Mouse (Mus musculus): Measurements from ENCODE around the gene Fbxo33. TPM values are rescaled to one million over a fixed set of nuclear protein-coding genes. Genes with fewer than 3 reads are reported as not detected.

Gene Fbxo33
- polyA plus RNA-seq, 1 experiment from 2014 or later = 10.4 TPM

DNA sequence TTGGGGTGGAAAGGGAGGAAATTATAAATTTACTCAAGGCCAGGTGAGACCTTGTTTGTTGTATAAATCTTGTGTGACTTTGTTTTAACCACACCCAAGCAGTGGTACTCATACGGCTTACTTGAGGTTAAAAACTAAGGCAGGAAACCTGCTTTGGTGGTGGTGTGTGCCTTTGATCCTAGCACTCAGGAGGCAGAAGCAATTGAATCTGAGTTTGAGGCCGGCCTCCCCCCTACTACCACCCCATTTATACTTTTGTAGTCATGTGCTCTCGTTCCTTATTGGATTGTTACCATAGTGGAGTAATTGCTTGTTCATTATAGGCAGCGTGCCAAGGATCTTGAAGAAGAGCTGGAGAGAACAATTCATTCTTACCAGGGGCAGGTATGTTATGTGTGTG lies 49.6 kb downstream of the Fbxo33 start:
- H3K36me3 ChIP-seq (ENCODE audit: insufficient read depth) = peaks cover 59% of the 10 kb centered on the region
- H3K4me1 ChIP-seq (ENCODE audit: insufficient read depth) = no peaks in the 10 kb centered on the region
- no peak overlapping the region for H3K4me2 ChIP-seq
- no peak for DNase-seq
- H3K9ac ChIP-seq = no peak overlapping the region
- H3K27ac ChIP-seq (ENCODE audit: low read depth) = no peak overlapping the region
- no peaks in the 10 kb centered on the region for H3K27me3 ChIP-seq (ENCODE audit: insufficient read depth, low read length)
- TF ChIP-seq CTCF (IDR thresholded peaks at IDR 0.05; ENCODE audit: low read depth) = no peak
- no peak overlapping the region for H3K4me3 ChIP-seq (ENCODE audit: low read depth, low read length)
- no peak for ATAC-seq (ENCODE audit: insufficient read depth)
- WGBS = 84% methylated on average over 4 of the region's 4 CpGs
- no peaks in the 10 kb centered on the region for H3K9me3 ChIP-seq (ENCODE audit: low read depth, low read length)

DNA sequence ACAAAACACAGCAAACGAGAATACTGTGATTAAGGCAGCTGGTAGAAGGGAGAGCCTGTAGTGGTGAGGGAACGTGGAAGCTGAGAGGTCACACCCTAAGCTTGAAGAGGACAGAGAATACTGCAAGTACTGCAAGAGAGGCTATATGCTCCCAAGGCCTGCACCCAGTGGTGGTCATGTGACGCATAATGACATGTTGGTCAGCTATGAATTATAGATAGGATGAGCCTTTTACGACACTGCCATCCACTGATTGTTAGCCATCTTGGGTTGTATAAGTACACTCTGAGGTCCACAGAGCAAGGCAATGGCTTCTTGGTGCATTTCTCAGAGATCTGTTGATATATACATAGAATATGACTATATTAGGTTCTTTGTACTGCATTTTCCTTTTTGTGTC lies 53.0 kb downstream of the Fbxo33 start:
- Histone ChIP-seq H3K4me2 (no peak overlapping the region), H3K36me3 (ENCODE audit: insufficient read depth) (peaks cover 73% of the 10 kb centered on the region), H3K9ac (no peak overlapping the region), H3K27ac (ENCODE audit: low read depth) (no peak overlapping the region), H3K4me1 (ENCODE audit: insufficient read depth) (no peaks in the 10 kb centered on the region), H3K4me3 (ENCODE audit: low read depth, low read length) (no peak overlapping the region), H3K27me3 (ENCODE audit: insufficient read depth, low read length) (no peaks in the 10 kb centered on the region), H3K9me3 (ENCODE audit: low read depth, low read length) (no peaks in the 10 kb centered on the region)
- ATAC-seq (ENCODE audit: insufficient read depth) = no peak
- DNase-seq = no peak
- 89% methylated on average over 4 of the region's 4 CpGs for WGBS
- no peak for TF ChIP-seq CTCF (IDR thresholded peaks at IDR 0.05; ENCODE audit: low read depth)

DNA sequence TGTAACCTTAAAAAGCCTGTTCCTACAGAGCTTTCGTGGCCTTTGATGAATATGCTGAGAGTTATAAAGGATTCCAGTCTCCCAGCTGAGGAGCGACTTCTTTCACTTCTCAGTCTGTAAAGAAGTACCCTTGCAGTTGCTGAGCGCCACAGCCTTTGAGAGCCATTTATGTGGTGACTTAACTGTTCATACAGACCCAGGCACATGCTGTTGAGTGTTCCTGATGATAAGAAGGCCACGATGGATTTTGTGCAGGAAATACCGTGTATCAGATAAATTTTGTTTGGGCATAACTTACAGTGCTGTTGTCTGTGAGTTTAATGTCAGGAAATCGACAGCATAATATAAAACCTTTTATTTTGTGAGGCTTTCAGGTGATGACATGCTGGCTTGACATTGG lies 55.0 kb downstream of the Fbxo33 start:
- Histone ChIP-seq H3K4me1 (ENCODE audit: insufficient read depth) (no peaks in the 10 kb centered on the region), H3K27ac (ENCODE audit: low read depth) (no peak overlapping the region), H3K4me2 (no peak overlapping the region), H3K9ac (no peak overlapping the region), H3K4me3 (ENCODE audit: low read depth, low read length) (no peak overlapping the region), H3K36me3 (ENCODE audit: insufficient read depth) (peaks cover 71% of the 10 kb centered on the region), H3K9me3 (ENCODE audit: low read depth, low read length) (no peaks in the 10 kb centered on the region), H3K27me3 (ENCODE audit: insufficient read depth, low read length) (no peaks in the 10 kb centered on the region)
- 80% methylated on average over 6 of the region's 6 CpGs for WGBS
- no peak for ATAC-seq (ENCODE audit: insufficient read depth)
- DNase-seq = no peak
- TF ChIP-seq CTCF (IDR thresholded peaks at IDR 0.05; ENCODE audit: low read depth) = no peak

DNA sequence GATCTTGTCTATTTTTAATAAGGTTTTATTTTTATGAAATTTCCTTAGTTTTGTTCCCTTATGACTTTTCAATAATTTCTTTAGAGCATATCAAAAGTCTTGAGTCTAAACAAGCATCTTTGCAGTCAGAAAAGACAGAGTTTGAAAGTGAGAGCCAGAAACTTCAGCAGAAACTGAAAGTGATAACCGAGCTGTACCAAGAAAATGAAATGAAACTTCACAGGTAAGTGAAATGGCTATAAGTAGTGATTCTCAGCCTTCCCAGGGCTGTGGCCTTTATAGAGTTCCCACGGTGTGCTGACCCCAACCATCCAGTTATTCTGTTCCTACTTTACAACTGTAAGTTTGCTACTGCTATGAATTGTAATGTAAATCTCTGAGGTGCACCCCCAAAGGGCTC lies 56.7 kb downstream of the Fbxo33 start:
- Histone ChIP-seq H3K27ac (ENCODE audit: low read depth) (no peak overlapping the region), H3K9me3 (ENCODE audit: low read depth, low read length) (no peaks in the 10 kb centered on the region), H3K9ac (no peak overlapping the region), H3K4me2 (no peak overlapping the region), H3K4me3 (ENCODE audit: low read depth, low read length) (no peak overlapping the region), H3K27me3 (ENCODE audit: insufficient read depth, low read length) (no peaks in the 10 kb centered on the region), H3K4me1 (ENCODE audit: insufficient read depth) (no peaks in the 10 kb centered on the region), H3K36me3 (ENCODE audit: insufficient read depth) (peaks cover 73% of the 10 kb centered on the region)
- ATAC-seq (ENCODE audit: insufficient read depth) (no peak), DNase-seq (no peak)
- TF ChIP-seq CTCF (IDR thresholded peaks at IDR 0.05; ENCODE audit: low read depth) = no peak
- WGBS = 87% methylated on average over 2 of the region's 2 CpGs

DNA sequence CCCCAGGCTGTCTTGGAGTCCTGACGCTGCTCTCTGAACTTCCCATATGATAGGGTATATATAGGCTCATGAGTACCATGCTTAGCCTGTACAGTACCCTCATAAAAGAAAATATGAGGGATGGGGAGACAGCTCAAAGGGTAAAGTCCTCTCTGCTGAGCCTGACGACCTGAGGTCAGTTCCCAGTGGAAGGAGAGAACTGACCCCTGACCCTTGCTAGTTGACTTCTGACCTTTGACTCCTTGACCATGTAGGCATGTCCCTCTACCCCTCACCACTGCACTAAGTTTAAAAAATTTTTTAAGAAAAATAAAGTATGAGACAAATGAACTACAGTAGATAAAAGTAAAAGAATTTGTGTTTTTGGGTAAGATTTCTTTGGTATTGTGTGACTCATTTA lies 58.4 kb downstream of the Fbxo33 start:
- TF ChIP-seq CTCF (IDR thresholded peaks at IDR 0.05; ENCODE audit: low read depth) = no peak
- no peak for ATAC-seq (ENCODE audit: insufficient read depth)
- peaks cover 81% of the 10 kb centered on the region for H3K36me3 ChIP-seq (ENCODE audit: insufficient read depth)
- WGBS = 53% methylated on average over 2 of the region's 2 CpGs
- no peaks in the 10 kb centered on the region for H3K4me1 ChIP-seq (ENCODE audit: insufficient read depth)
- no peaks in the 10 kb centered on the region for H3K27me3 ChIP-seq (ENCODE audit: insufficient read depth, low read length)
- H3K27ac ChIP-seq (ENCODE audit: low read depth) = no peak overlapping the region
- no peaks in the 10 kb centered on the region for H3K9me3 ChIP-seq (ENCODE audit: low read depth, low read length)
- H3K4me2 ChIP-seq = no peak overlapping the region
- no peak overlapping the region for H3K9ac ChIP-seq
- no peak overlapping the region for H3K4me3 ChIP-seq (ENCODE audit: low read depth, low read length)
- DNase-seq = no peak

Small RNA genes within 50 kb of the gene (microRNA-seq; reads per million reads assigned to microRNA genes)
- not detected for gene Gm27284 (ENCODE audit: borderline number of aligned reads)

Other genes with a start within 250 kb of the Fbxo33 start
- 73.0 and 79.5 TPM in 2 replicates for gene Sec23a, start 207.7 kb downstream of the Fbxo33 start, polyA plus RNA-seq (2014; fragmentation: Nextera tagmentation; extraction: Ambion mirVana)
- 27.4 and 27.7 TPM in 2 replicates for gene Gemin2, start 206.3 kb downstream of the Fbxo33 start, polyA plus RNA-seq (2014; fragmentation: Nextera tagmentation; extraction: Ambion mirVana)
- 57.9 and 59.5 TPM in 2 replicates for gene Trappc6b, start 158.3 kb downstream of the Fbxo33 start, polyA plus RNA-seq (2014; fragmentation: Nextera tagmentation; extraction: Ambion mirVana)
- gene Pnn, start 152.8 kb downstream of the Fbxo33 start, polyA plus RNA-seq (2014; fragmentation: Nextera tagmentation; extraction: Ambion mirVana) = 89.3 and 95.4 TPM in 2 replicates
- gene Mia2, start 123.9 kb downstream of the Fbxo33 start, polyA plus RNA-seq (2014; fragmentation: Nextera tagmentation; extraction: Ambion mirVana) = 49.3 and 53.2 TPM in 2 replicates